Mouse (Mus musculus) v-Abl transformed pro-B cells (cell line): ENCODE results near the gene Muc3.
"Not testable (repeated sequence)": the region's sequence is repeated elsewhere in the genome, so short reads cannot be mapped to it uniquely, and the experiment has no call there.

ENCODE experiments used
- in situ Hi-C, 2 experiments: fragments of 400-800 bp; cut with MboI; formaldehyde crosslinking; loops; one replicate each; pipeline ENCODE4 v1.15.1; 2025; ENCODE audit not compliant: unreplicated experiment in 2 of 2

Gene Muc3

DNA sequence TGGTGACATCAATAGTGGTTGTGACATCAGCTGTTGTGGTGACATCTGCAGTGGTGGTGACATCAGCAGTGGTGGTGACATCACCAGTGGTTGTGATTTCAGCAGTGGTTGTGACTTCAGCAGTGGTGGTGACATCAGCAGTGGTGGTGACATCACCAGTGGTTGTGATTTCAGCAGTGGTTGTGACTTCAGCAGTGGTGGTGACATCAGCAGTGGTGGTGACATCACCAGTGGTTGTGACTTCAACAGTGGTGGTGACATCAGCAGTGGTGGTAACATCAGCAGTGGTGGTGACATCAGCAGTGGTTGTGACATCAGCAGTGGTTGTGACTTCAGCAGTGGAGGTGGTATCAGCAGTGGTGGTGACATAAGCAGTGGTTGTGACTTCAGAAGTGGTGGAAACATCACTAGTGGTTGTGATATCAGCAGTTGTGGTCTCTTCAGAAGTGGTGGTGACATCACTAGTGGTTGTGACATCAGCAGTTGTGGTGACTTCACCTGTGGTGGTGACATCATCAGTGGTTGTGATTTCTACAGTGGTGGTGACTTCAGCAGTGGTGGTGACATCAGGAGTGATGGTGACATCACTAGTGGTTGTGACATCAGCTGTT is at the start of gene Muc3:
Gene Muc3 (minus strand): TSS at position 51 of the 611 bp plus-strand sequence.
- in situ Hi-C loops = not testable (repeated sequence)

DNA sequence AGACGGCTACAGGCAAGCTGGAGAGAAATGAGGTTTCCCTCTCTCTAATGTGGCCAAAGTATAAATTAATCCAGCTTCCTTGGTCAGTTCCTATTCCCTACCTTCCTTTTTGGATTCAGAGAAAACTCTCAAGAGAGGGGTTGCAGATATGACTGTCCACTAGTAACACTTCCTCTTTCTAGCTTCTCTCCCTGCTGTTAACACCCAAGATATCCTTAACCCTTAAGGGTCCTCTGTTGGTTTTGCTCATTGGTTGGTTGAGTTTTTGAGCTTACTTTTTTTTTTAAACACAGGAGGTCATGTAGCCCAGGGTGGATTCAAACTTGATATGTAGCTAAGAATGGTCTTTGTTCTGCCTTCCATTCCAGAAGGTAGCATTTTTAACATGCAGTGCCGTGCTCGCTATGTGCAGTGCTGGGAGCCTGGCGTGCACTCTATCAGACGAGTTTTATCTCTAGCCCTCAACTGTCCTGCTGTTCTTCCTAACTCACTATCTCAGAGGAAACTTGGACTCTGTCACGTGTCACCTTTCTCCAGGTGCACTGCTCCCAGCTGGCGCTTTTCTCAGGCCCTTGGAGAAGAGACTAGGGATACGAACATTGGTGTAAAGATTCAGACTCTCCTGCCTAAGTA is 45.5 kb upstream of the Muc3 start:
- in situ Hi-C loops = no loop called here

DNA sequence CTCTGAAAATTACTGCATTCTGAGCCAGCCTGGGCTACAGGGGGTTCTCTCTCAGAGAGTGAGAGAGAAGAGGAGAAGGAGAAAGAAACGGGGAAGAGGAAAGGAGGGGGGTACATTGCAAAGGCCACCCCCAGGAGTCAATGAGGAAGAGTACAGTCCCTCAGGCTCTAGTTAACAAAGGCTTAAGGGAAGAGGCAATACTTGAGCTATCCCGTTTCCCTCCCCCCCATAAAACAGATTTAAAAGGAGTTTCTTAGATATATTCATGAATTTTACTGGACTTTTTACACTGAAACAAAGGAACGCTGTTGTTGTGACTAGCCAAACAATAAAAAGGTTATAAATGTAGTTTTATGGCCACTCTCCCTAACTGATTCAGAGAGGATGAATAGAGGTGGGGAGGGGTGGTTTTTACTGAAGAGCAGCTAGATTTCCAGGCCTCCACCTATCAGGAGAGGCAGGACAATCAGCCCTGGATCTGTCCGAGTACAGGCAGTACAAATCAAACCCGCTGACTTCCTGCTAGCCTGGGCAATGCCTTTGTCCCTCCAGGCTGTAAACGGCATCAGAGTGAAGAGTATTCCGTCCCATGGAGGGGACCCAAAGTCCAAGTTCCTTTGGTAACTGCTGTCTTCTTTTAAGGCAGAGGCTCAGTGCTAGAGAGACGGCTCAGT is 44.3 kb upstream of the Muc3 start:
- in situ Hi-C loops = no loop called here

DNA sequence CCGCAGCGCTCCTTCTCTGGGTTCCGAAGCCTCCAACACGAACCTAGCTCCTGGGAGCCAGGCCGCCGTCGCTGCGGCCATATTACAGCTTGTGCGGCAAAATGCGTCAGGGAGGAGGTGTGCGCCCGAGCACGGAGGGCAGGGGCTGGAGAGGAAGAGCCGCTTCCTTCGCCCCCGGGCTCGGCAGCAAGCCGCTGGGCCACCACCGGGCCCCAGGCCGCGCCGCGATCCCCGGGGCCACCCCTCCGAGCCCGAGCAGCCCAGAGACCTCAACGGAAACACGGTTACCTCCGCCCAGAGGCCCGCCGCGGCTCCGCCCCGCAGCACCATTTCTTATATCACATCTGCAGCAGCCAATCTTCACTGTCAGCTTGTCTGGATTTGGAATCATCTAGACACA is 40.2 kb upstream of the Muc3 start:
- in situ Hi-C loops = no loop called here

DNA sequence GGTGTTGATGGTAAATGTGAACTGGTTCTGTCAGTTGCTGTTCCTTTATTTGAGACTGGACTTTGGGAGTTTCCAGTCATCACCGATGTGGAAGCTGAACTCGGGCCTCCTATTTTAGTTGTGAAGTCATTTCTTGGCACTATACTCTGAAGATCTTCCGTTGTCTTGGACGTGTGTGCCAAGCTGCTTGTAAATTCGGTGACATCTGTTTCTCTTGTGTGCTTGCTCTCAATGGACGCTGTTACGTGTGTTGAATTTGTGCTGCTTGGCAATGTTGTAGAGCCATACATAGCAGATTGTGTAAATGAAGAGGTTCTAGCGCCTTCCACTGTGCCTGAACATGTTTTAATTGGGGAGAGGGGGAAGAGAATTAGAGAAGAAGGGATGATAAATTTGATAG is 36.2 kb upstream of the Muc3 start:
- in situ Hi-C loops = no loop called here

DNA sequence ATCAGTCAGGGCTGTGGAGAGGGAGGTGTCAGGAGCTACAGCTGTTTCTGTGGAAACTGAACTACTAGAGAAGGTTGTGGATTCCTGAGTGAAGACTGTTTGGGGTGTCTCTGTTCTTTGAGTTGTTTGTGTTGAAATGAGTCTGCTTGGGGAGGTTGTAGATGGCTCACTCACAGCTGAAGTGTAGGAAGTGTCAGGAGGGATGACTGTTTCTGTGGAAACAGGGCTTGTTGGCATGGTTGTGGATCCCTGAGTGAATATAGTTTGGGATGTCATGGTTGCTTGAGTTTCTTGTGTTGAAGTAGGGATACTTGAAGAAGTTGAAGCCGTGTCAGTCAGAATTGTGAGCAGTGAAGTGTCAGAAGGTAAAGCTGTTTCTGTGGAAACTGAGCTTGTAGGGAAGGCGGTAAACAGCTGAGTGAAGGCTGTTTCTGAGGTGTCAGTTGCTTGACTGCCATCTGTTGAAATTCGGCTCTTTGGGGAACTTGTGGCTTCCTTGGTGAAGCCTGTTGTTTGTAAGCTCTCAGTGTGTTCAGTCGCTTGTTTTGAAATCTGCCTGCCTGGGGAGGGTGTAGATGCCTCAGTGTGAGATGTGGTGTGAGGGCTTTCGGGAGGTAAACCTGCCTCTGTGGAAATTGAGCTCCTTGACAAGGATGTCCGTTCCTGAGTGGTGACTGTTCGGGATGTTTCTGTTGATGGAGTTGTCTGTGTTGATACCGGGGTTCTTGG is 30.7 kb upstream of the Muc3 start:
- in situ Hi-C loops = no loop called here

DNA sequence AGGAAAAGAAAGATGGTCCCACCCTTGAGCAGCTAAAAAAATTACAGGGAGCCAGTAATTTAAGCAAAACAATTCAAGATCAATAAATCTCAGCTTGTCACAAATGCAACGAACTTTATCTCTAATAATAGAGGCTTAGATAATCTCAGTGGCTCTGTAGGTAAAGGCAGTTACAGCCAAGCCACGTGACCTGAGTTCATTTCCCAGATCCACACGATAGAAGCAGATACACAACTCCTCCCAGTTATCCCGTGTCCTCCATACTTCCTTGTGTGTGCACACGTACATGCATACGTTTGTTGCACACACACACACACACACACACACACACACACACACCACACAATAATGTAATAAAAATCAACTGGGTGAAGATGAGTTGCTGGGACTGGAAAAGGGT is 24.8 kb upstream of the Muc3 start:
- in situ Hi-C loops = no loop called here

DNA sequence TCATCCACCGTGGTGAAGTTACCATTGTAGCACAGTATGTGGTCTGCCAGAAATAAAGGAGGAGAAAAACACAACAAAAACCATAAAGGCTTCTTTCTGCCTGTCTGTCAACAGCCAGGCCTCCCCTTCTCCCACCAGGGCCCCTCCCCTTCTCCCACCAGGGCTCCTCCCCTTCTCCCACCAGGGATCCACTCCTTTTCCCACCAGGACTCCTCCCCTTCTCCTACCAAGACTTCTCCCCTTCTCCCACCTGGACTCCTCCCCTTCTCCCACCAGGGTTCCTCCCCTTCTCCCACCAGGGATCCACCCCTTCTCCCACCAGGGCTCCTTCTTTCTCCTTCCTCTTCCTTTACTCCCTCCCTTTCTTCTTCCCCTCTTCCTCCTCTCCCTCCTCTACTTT is 23.5 kb upstream of the Muc3 start:
- in situ Hi-C loops = no loop called here

DNA sequence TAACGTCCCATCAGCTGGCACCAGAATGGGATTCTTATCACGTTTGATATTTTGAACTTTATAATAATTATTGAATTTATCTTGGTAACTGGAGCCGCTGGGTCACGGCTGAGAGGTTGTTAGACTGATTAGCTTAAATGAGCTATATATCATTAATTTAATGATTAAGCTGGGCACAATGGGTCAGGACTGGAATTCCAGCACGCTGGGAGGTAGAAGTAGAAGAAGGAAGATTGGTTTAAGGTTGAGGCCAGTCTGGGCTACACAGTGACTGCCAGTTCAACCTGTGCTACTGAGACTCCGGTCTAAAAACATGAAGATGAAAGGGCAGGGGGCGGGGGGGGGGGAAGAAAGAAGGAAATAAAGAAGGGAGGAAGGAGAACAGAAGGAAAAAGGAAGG is 22.4 kb upstream of the Muc3 start:
- in situ Hi-C loops = no loop called here

DNA sequence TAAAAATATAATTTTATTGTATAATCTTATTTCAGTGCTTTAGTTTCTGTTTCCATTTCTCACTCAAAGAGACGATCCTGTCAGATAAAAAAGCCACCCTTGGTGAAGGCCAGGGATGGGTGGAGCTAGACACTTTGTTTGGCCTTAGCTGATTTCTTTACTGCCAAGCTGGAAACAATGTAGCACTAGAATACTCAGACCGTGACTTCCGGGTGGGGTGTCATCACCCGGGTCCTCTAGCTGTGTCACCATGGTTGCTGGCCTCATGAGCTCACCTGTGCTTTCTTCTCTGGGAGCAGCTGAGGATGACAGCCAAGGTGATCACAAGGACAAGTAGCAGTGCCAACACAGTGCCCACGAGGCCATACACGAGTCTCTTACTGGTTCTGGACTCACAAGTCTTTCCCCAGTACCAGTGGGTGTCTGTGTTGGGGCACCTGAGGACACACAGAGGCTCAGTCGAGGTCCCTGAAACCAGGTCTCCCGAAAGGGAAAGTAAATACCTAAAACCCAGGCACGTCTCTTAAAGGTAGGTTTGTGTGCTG is 21.8 kb upstream of the Muc3 start:
- in situ Hi-C loops = no loop called here

DNA sequence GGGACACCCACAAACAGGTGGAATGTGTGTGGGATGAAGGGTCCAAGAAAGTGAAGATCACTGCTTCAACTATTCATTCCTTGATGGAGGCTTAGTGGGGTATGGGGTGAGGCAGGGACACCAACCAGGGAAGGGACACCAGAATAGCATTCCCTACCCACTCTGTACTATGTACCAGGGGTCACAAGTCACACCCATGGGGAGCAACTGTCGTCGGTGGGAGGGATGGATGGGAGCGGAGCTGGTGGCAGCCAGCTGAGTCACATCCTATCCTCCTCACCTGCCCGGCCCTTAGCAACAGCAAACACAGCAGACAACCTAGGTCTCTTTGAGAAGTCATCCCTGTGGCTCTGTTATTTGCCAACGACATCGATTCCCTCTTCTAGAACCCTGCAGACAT is 18.4 kb upstream of the Muc3 start:
- in situ Hi-C loops = no loop called here

DNA sequence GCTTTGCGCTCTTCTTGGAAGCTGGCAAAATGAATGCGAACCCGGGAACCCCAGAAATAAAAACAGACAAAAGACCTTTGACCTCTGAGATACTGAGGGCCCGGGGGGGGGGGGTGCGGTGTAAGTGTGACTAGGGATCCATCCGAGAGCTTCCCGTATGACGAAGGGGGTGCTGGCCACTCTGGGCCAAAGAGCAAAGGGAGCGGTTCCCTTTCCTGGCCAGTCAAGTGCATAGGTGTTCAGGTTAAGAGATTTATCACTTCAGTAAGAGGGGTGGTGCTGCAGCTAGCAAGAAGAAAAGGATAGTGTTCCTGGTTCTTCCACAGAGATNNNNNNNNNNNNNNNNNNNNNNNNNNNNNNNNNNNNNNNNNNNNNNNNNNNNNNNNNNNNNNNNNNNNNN is 16.9 kb upstream of the Muc3 start:
- in situ Hi-C loops = no loop called here

DNA sequence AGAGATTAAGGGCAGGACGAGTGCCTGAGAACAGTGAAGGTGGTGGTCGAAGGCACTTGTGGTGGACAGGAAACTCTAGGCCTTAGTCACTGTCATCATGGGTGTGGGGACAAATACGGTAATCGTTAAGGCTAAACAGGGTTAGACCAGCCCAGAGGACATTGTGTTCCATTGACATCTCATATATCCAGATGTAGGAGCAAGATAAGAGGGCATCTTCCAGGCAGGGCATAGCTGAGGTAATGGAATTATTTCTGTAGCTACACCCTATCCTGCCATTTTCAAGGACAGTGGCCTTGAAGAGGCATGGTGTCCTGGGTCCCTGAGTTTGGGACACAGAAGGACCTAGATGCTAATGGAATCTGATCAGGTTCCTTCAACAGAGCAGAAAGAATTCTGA is 12.7 kb upstream of the Muc3 start:
- in situ Hi-C loops = no loop called here

DNA sequence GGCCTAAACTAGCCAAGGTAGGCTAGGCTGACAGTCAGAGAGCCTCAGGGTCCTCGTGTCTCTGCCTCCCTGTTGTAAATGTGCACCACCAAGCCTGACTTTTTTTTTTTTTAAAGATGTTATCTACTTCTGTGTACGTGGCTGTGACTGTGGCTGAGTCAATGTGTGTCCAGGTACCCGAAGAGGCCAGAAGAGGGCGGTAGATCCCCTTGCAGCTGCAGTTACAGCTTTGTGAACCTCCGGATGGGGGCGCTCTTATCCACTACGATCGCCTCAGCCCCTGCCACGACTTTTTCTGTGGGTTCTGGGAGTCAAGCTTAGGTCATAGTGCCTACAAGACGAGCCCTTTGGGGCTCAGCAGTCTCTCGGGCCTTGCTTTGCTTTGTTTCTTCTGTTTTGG is 10.3 kb upstream of the Muc3 start:
- in situ Hi-C loops = loop anchor here (5.0 kb wide), 1 partner anchor 128 kb away; the partner anchor contains the start of gene Ache (in 2 of the 2)

DNA sequence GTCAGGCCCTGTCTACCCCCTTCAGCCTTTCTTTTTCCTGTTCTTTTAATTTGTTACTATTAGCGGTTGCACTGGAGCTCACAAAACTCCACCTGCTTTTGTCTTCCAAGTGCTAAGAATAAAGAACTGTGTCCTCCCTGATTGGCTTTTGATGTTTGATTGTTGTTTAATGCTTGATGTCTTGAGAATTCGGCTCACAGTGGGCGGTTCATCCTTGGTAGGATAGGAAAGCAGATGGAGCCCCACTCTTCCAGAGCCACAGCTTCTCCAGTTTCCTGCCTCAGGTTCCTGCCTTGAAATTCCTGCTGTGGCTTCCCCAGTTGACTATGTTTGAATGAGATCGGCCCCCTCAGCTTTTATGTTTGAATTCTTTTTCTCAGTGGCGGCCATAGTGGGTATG is 4.2 kb upstream of the Muc3 start:
- in situ Hi-C loops = no loop called here

DNA sequence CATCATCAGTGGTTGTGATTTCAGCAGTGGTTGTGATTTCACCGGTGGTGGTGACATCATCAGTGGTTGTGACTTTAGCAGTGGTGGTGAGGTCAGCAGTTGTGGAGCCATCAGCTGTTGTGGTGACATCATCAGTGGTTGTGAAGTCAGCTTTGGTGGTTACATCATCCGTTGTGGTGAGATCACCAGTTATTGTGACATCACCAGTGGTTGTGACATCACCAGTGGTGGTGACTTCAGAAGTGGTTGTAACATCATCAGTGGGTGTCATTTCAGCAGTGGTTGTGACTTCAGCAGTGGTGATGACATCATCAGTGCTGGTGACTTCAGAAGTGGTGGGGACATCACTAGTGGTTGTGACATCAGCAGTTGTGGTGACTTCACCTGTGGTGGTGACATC is 3.5 kb upstream of the Muc3 start:
- in situ Hi-C loops = no loop called here

DNA sequence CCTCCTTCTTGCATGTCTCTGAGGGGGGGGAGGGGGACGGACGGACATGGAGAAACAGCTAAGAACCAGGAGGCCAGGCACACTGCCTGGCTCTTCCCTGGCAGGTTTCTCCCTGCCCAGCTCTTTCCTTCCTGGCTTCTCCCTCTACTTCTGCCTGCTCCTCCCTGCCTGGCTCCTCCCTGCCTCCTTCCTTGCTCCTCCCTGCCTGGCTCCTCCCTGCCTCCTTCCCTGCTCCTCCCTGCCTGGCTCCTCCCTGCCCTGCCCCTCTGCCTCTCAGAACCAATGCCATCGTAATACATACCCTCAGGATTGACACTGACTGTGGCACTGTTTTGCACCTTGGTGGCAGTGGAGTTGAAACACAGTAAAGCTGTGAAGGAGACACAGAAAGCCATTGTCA is 8.3 kb downstream of the Muc3 start:
- in situ Hi-C loops = no loop called here

DNA sequence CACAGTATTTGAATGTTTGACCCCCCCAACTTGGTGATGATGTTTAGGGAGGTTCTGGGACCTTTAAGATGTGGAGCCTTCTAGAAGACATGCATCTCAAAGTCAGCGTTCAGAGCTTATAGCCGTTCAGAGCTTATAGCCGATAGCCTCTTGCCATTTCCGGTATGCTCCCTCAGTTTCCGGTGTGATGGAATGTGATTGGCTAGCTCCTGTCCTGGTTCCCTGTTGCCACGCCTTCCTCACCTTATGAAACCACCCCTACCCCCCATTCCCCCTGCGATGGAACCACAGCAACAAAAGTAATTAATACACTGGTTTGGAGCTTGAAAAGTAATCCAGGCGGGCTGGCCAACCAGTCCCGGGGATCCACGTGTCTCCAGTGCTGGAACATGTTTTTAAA is 10.1 kb downstream of the Muc3 start:
- in situ Hi-C loops = loop anchor here (10.0 kb wide), 1 partner anchor 346 kb away; no protein-coding TSS in a partner anchor

DNA sequence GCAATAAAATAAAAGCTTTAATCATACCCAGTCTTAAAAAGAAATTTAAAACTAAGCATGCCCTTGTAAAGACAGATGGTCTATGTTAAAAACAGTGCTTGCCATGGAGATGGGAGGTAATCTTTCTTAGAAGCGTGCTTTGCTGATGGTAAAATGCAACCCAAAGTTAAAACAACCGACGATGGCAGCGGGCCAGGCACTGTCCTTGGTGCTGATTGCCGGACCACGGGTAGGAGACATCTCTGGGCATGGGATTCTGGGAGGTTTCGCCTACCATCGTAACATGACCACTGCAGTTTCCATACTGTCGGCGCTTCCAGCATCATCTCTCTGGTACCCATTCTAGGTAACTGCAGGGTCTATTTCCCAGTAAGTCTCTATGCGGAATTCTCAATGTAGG is 14.2 kb downstream of the Muc3 start:
- in situ Hi-C loops = loop anchor here (5.0 to 10.0 kb wide), 3 partner anchors 152 to 627 kb away; partner anchors contain the start of gene Ache (in 2 of the 2)

DNA sequence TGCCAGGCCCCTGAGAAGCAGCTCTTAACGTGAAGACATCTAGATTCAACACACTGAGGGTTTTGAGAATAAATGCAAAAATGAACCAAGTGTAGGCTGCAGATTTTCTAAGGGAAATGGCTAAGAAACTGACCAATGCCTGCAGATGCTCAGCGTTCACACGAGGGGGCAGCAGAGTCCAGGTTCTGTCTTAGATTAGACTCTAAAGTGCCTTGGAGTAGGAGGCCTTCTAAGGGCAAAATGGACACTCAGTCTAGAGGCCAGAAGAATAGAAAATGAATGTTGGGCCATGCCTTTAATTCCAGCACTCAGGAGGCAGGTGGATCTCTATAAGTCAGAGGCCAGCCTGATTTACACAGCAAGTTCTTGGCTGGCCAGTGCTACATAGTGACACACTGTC is 17.6 kb downstream of the Muc3 start:
- in situ Hi-C loops = loop anchor here (5.0 to 10.0 kb wide), 3 partner anchors 156 to 631 kb away; partner anchors contain the start of gene Ache (in 2 of the 2)

DNA sequence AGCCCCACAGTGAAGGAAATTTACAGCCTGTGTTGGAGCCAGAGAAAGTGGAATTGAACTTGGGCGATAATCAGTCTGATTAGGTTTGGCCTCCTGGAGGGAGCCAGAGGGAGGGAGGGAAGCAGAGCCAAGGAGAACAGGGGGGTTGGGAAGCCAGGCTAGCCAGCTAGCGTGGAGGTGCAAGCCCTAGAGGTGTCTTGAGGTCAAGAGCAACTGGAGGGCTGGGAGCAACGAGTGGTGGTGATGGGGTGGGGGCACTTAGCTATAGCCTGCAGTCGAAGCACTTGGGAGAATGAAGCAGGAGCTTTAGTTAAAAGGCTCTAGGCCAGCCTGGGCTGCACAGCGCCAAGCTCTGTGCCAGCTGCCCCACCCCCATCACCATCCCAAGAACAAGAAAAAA is 19.8 kb downstream of the Muc3 start:
- in situ Hi-C loops = loop anchor here in 1 of 2 experiments (10.0 kb wide), 1 partner anchor 636 kb away; no protein-coding TSS in a partner anchor
